27 mouse cellular contexts compared by ENCODE assay signal in genomic region chr15:60641770-60642169, GRCm38 (mm10).
DNase-seq lines count a peak whose midpoint lies in the region.
"Had no signal": no experiment of that assay in that cellular context is flagged by ENCODE, and none has a peak within 500 bp of the region (broad histone marks: within the 10 kb centered on the region; RNA-seq: fewer than 3 reads in every experiment).

No protein-coding gene starts in this region.

- no peak overlapping the region for H3K27ac ChIP-seq in embryonic facial prominence, embryonic 10.5 days (replicated peaks)
- H3K27ac ChIP-seq: embryonic facial prominence, embryonic 12.5 days; embryonic facial prominence, embryonic 15.5 days; forebrain, embryonic 12.5 days; forebrain, embryonic 15.5 days; heart, embryonic 15.5 days; hindbrain, embryonic 10.5 days; hindbrain, embryonic 13.5 days had no signal

- H3K4me1 ChIP-seq in embryonic facial prominence, embryonic 10.5 days, result no peaks in the 10 kb centered on the region
- H3K4me1 ChIP-seq: embryonic facial prominence, embryonic 12.5 days; embryonic facial prominence, embryonic 15.5 days; forebrain, embryonic 12.5 days; forebrain, embryonic 15.5 days; heart, embryonic 12.5 days; heart, embryonic 15.5 days; hindbrain, embryonic 10.5 days; hindbrain, embryonic 13.5 days had no signal

- H3K27me3 ChIP-seq in embryonic facial prominence, embryonic 10.5 days (replicated peaks; ENCODE audit: low read depth, poor library complexity, severe bottlenecking), result no peaks in the 10 kb centered on the region
- H3K27me3 ChIP-seq: CH12.LX; embryonic facial prominence, embryonic 12.5 days; embryonic facial prominence, embryonic 15.5 days; forebrain, embryonic 12.5 days; forebrain, embryonic 15.5 days; heart, embryonic 12.5 days; heart, embryonic 15.5 days; hindbrain, embryonic 13.5 days had no signal

- peak; percentile 30 to 40 for DNase-seq in cerebellum, postnatal 10 days
- DNase-seq in cerebellum, postnatal 4 days (ENCODE audit: low spot score in 2 of 2), result no peak
- peak; percentile 7 for DNase-seq in kidney, postnatal 14 days
- no peak for DNase-seq in kidney, adult 9 months
- peak; percentile 6 for DNase-seq in ovary, postnatal 36 days (ENCODE audit: low spot score)
- DNase-seq in ovary, adult 18-20 months (ENCODE audit: low spot score), result no peak
- DNase-seq in embryonic facial prominence, embryonic 10.5 days (ENCODE audit: low spot score), result no peak
- DNase-seq: adrenal gland, postnatal 14 days; B cell, adult 2 months; cerebellum, adult 11 months; cerebellum, adult 2 months; cerebellum, adult 9-11 months; cerebellum, postnatal 36 days; gastrocnemius, postnatal 25 days; heart, adult 18-20 months; heart, postnatal 10 days; heart, postnatal 36 days had no signal

- H3K4me3 ChIP-seq in embryonic facial prominence, embryonic 10.5 days, result no peak overlapping the region
- H3K4me3 ChIP-seq: embryonic facial prominence, embryonic 12.5 days; embryonic facial prominence, embryonic 15.5 days; forebrain, embryonic 12.5 days; forebrain, embryonic 15.5 days; heart, embryonic 12.5 days; heart, embryonic 15.5 days; hindbrain, embryonic 10.5 days; hindbrain, embryonic 13.5 days had no signal

- no peaks in the 10 kb centered on the region for H3K9me3 ChIP-seq in embryonic facial prominence, embryonic 10.5 days
- H3K9me3 ChIP-seq: embryonic facial prominence, embryonic 12.5 days; embryonic facial prominence, embryonic 15.5 days; forebrain, embryonic 12.5 days; forebrain, embryonic 15.5 days; G1E; heart, embryonic 12.5 days; heart, embryonic 15.5 days; hindbrain, embryonic 10.5 days; hindbrain, embryonic 13.5 days had no signal

- 96% methylated on average over 1 of the region's 1 CpGs for WGBS in embryonic facial prominence, embryonic 10.5 days

- no peaks in the 10 kb centered on the region for H3K36me3 ChIP-seq in embryonic facial prominence, embryonic 10.5 days (replicated peaks)
- H3K36me3 ChIP-seq: embryonic facial prominence, embryonic 12.5 days; embryonic facial prominence, embryonic 15.5 days; forebrain, embryonic 12.5 days; forebrain, embryonic 15.5 days; G1E; heart, embryonic 12.5 days; heart, embryonic 15.5 days; hindbrain, embryonic 10.5 days; hindbrain, embryonic 13.5 days had no signal

Comparison
In these comparisons a context has a peak if more than half of its experiments do, and no peak if none do; other contexts are left out.
1. DNase-seq: peak in cerebellum, postnatal 10 days (2 of 2), kidney, postnatal 14 days (single experiment) and ovary, postnatal 36 days (single experiment); none in cerebellum, postnatal 4 days (0 of 2), kidney, adult 9 months (single experiment), ovary, adult 18-20 months (single experiment) and embryonic facial prominence, embryonic 10.5 days (single experiment).